Mouse (Mus musculus): ENCODE measurements around the gene Gper1.

DNA sequence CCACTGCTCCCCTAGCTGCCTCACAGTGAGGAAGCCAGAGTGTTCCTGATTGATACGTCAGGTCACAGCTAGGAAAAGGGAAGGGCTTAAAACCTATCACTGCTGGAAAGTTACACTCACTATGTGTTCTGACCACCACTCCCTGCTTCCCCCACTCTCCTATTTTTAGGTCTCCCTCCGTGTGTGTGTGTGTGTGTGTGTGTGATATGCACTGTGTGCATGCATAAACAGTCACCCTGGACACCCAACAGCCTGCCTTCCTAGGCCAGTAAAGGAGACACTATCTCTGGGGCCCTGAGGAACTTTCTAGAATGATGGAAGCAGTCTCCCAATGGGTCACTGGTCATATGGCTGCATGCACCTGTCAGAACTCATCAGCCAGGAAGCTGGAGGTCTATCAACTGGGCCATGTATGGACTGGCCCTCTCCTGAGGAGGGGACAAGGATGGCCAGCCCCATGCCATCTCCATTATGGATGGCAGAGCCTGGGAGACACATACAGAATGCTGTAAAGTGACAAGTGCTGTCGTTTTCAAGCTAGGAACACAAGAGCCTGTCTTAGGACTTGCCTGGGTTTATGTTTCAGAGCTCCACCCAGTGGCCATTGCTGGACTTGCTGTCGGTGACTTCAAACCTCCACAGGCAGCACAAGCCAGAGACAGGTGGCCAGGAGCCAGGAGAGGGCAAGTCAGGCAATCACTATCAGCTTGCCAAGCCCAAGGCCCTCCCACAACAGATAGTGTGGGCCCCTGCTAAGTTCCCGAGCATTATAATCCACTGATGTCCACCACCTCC is 24.8 kb upstream of the Gper1 start:
- no peak for TF ChIP-seq POLR2A (IDR thresholded peaks at IDR 0.05; ENCODE audit: borderline replicate concordance, control insufficient read depth, low read depth, low read length)
- TF ChIP-seq CTCF (IDR thresholded peaks at IDR 0.05; ENCODE audit: control insufficient read depth, insufficient read depth, low read length) = peak; percentile 93
